Mouse (Mus musculus) G1E-ER4 (cell line): ENCODE data around the gene Gpr119. TPM values are rescaled to one million over a fixed set of nuclear protein-coding genes. Genes with fewer than 3 reads are reported as not detected.

ENCODE experiments used
- GATA1 ChIP-seq: IDR thresholded peaks from one replicate; pipeline ENCODE4 v1.8.0; 2012; ENCODE audit warnings: low read length, inconsistent platforms
- polyA plus RNA-seq: library from polyadenylated mRNA; stranded (reverse); fragments of >175 nt; gene quantifications from 2 replicates; pipeline ENCODE4 v1.2.3, GENCODE M21; 2012

Gene Gpr119
- not detected in 2 replicates for polyA plus RNA-seq

DNA sequence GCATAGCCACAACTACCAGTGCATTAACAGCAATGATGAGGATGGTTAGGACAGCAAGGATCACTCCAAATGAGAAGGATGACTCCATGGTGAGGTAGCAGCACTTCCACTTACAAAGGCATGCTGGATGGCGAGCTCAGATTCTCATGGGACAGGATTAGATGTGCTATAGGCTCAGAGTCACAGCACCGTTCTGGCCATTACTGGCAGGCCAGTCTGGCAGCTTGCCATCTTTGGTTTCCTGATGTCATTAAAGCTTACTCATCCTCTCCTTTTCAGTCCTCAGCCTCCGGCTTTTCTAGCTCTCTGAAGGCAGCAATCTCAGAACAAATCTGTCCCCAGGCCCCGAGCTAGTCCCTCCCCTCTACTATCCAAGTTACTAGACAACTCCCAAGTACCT is at the start of gene Gpr119:
Gene Gpr119, minus strand, starts transcription at position 308 of the 400 bp plus-strand sequence.
- TF ChIP-seq GATA1, result no peak

DNA sequence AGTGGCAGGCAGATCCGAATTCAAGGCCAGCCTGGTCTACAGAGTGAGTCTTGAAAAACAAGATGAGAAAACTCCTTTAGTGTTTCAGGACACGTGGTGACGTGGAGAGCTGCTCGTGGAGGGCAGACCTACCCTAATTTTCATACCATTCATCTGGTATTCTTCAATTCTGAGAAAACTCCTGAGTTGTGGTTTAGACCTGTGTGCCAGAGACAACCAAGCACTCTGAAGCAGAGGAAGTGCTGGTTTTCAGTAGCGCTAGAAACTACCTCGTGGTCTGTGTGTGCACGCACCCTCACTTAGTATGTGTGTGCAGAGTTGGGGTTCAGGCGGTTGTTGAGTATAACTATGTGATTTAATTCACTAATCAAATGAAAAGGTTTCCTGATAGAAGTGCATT is 38.6 kb upstream of the Gpr119 start:
- no peak for TF ChIP-seq GATA1

DNA sequence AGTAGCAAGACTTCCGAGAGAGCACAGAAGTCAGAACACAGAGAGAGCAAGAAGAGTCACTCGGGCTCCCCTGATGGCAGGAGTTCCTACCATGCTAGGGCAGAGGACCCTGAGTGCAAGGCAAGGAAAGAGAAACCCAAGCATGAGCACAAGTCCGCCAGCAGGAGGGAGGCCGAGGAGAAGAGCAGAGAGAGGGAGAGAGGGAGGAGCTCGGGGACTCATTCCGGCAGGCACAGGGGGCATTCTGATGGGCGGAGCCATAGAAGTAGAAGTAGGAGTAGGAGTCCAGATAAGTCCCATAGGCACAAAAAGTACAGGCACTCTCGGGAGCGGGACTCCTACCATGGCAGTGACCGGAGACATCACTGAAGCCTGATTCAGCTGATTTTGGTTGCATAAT is 35.4 kb upstream of the Gpr119 start:
- no peak for TF ChIP-seq GATA1

DNA sequence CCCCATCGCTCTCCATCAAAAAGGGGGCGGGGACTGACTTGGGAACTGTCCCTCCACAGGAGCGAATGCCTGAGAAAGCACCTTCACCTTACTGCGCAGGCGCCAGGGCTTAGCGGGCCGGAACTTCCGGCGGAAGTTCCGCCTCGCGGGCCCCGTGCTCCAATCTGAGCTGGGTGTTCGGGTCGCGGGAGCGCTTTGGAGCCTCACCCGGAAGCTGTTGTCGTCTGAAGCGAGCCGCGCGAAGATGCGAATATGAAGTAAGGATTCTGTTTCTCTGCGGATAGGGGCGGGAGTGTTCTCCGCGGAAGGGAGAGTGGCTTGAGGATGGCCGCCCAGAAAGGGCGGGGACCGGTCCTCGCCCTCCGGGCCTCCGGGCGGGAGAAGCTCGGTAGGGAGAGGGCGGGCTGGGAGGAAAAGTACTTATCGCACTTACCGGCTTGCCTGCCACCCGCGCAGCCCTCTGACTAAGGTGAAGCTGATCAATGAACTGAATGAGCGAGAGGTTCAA is 20.6 kb upstream of the Gpr119 start, which contains the start of gene Rbmx2:
Gene Rbmx2, plus strand, starts transcription at position 141 of the 508 bp plus-strand sequence.
- no peak for TF ChIP-seq GATA1

DNA sequence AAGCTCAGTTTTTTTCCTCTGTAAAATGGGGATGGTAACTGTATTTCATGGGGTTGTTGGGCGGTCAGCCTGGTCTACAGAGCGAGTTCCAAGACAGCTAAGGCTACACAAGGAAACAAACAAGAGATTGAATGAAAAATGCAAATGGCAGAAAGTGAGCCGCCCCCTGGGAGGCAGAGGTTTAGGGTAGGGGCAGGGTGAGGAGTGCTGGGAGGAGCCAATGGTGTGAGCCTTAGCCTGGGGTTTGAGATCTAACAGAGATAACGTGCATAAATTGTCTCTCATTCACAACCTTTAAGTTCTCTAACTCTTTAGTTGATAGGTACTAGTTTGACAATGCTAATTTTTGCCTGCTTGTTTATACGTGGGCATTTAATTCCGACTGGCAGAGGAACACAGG is 20.2 kb upstream of the Gpr119 start:
- no peak for TF ChIP-seq GATA1

DNA sequence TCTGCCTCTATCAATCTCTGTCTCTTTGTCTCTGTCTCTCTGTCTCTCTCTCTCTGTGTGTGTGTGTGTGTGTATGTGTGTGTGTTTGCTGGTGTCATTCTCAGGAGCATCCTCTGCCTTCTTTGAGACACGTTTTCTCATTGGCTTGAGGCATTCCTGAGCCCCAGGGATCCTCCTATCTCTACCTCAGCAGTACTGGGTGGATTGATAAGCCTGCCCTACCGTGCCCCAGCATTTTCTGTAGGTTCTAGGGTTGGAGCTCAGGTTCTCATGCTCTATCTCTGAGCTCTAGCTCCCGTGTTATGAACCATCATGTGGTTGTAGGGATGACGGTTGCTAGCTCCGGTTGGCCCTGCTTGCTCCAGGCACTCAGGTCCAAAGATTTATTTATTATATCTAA is 9.6 kb upstream of the Gpr119 start:
- no peak for TF ChIP-seq GATA1

DNA sequence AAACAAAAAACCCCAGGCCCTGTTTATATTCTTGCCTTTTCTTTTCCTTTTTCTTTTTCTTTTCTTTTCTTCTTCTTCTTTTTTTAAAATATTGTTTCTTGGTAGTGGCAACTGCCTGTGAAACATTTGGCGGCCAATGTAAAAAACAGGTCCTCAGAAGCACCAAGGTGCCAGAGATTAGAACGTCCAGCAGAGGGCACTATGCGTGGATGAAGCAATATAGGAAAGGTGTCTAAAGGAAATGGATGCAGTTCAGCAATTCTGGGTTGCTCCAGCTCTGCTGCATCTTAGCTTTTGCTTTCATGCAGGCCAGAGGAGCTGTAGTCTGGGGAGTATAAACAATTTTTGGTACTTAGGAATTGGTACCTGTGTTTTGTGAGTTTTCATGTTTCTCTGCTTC is 9.2 kb upstream of the Gpr119 start:
- TF ChIP-seq GATA1, result no peak

DNA sequence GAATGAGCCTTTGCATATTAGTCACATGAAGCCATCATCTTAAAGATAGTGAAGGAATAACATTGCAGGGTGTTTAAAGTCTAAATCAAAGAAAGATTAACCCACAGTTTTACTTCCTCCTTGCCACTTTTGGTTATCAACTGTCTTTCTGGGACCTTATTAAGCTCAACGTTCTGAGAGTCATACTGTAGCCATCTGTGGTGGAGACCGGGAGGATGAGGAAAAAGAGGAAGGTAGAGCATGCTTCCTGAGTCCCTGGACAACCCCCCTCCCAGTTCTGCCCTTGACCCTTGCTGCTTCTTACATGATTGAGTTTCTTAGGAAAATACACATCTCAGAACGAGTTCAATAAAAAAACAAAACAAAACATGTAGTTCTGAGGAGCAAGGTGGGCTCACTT is 2.6 kb downstream of the Gpr119 start:
- no peak for TF ChIP-seq GATA1

DNA sequence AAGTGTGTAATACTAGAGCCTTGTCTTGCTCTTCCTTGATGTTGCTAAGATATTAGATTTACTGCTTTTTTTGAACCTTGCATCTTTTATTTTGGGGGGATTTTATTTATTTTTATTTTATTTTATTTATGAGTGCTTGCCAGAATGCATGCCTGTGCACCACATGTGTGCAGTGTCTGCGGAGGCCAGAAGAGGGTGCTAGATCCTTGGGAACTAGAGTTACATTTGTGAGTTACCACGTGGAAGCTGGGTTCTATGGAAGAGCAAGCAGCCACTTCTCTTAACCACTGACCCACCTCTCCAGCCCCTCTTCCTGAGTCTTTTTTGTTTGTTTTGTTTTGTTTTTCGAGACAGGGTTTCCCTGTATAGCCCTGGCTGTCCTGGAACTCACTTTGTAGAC is 4.7 kb downstream of the Gpr119 start:
- no peak for TF ChIP-seq GATA1

DNA sequence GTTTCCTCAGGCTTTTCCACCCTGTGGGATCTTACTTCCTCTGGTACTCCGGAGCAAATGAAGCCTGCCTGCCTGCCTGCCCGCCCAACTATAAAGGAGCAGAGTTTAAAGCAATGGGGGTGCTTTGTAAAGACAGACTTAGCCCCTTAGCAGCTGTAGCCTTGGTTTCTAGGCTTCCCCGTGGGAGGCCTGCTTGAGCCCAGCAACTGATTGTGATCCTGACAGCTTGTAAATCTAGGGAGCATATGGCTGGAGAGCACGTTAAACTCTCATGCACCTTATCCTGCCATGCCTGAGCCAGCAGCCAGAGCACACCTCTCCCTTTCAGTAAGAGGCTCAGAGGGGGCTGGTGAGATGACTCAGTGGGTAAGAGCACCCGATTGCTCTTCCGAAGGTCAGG is 7.5 kb downstream of the Gpr119 start:
- TF ChIP-seq GATA1, result no peak

DNA sequence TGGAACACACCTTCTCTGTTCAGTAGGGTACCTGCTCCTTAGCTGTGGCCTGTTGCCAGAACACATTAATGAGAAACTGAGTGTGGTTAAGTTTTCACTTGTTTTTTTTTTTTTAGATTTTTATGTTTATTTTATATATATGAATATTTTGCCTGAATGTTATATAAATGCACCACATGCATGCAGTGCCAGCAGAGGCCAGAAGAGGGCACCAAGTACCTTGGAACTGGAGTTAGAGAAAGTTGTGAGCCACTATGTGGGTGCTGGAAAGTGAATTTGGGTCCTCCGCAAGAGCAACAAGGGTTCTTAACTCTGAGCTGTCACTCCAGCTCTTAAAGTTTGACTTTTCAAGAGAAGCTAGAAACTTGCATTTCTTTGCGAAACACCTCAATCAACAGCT is 30.2 kb downstream of the Gpr119 start:
- no peak for TF ChIP-seq GATA1

DNA sequence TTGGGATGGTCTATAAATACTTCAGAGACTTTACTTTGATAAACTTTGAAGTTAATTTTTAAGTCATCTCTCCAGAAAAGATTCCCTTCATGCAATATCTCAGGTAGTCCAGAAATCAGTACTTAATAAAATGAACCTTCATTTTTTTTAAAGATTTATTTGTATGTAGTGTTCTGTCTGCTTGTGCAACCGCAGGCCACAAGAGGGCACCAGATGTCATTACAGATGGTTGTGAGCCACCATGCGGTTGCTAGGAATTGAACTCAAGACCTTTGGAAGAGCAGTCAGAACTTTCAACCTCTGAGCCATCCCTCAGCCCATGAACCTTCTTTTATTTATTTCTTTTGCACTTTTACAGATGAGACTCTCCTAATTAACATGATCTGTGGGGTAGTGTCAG is 37.2 kb downstream of the Gpr119 start:
- TF ChIP-seq GATA1, result no peak

DNA sequence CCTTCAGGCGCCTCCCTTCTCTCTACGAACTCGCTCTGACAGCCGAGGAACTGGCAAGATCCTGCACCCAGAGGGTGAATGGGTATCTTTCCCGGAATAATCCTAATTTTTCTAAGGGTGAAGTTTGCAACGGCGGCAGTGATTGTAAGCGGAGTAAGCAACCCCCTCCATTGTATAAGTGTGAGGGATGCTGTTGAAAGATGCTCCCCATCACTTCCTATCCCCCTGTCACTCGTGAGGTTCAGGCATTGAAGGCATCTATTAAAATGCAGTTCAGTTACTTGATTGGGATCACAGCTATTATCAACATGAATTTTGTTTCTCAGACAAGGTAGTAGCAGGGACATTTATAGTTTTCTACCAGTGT is 50.2 kb downstream of the Gpr119 start:
- TF ChIP-seq GATA1, result no peak

DNA sequence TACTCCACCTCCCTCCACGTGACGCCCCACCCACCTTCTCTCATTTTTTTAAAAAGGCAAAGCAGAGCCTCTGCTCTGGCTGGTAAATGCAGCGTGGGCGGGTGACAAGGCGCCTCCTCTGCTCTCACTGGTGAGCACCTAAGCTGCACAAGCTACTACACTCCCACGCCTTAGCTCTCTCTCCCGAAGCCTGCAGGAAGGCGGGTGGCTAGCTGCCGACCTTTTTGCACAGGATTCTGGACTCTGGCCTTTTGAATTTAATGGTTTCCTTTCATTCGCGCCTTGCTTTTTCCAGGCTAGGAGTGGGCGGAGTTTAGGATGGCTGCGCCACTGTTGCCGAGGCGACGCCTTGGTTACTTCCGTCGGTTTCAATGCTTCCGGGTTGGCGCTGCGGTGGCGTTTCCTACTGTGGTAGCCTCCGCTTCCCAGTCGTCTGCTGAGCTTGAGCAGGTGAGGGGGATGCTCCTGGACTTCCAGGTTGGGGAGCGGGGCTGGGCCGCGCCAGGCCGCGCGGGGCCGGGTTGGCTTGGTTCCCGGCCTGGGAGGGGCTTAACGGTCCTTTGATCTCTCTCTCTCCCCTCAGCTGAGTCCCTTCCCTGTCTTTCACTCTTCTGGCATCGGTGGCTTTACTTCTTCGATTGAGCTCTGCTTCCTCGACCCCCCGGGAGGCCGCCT is 50.8 kb downstream of the Gpr119 start, which contains the start of gene Slc25a14:
Gene Slc25a14, plus strand, starts transcription at position 35 of the 675 bp plus-strand sequence.
- TF ChIP-seq GATA1, result no peak

DNA sequence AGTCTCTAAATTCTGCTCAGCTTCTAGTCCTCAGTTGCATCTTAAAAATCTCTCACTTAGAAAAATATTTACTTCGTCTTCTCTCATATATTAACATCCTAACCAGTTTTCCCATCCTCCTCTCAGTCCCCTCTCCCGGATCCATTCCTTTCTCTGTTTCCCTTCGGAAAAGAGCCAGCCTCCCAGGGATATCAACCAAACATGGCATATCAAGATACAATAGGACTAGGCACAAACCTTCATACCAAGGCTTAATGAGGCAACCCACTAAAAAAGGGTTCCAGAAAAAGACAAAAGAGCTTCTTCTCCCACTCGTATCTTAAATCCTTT is 51.3 kb downstream of the Gpr119 start:
- no peak for TF ChIP-seq GATA1

Other genes with a start within 250 kb of the Gpr119 start
- 11.6 and 16.7 TPM in 2 replicates for gene Elf4, start 211.3 kb downstream of the Gpr119 start, polyA plus RNA-seq
- gene Aifm1, start 160.9 kb downstream of the Gpr119 start, polyA plus RNA-seq, result 7.3 and 7.5 TPM in 2 replicates
- gene Rab33a, start 155.2 kb downstream of the Gpr119 start, polyA plus RNA-seq, result 0.09 and 0.18 TPM in 2 replicates
- gene Zfp280c, start 80.0 kb downstream of the Gpr119 start, polyA plus RNA-seq, result 0.32 and 1.1 TPM in 2 replicates
- not detected in 2 replicates for gene Slc25a14, start 51.1 kb downstream of the Gpr119 start, polyA plus RNA-seq
- gene Rbmx2, start 20.5 kb upstream of the Gpr119 start, polyA plus RNA-seq, result 12.4 and 13.1 TPM in 2 replicates
- not detected in 2 replicates for gene Gm595, start 203.2 kb upstream of the Gpr119 start, polyA plus RNA-seq